Mouse (Mus musculus) megakaryocyte-erythroid progenitor cell, adult 5-6 weeks (primary cell): ENCODE data around the gene Zfp422. TPM values are rescaled to one million over a fixed set of nuclear protein-coding genes. Genes with fewer than 3 reads are reported as not detected.

ENCODE experiments used
- ATAC-seq: replicated peaks from 2 replicates; pipeline ENCODE4 v1.8.0; 2016; ENCODE audit warnings: mild to moderate bottlenecking, inconsistent platforms; ENCODE audit not compliant: severe bottlenecking, poor library complexity, low FRiP score, low TSS enrichment
- total RNA-seq, 2 experiments: library from RNA; stranded (forward) in 1 of 2; stranded (reverse) in 1 of 2; fragments of 200-1000, 215-1000 nt in 1 of 2; fragments of >200 nt in 1 of 2; fragmentation: Nextera tagmentation in 1 of 2; gene quantifications; 2 replicates each; pipeline ENCODE4 v1.2.3; 2014 to 2017

Zfp422 gene
- total RNA-seq (2014; fragmentation: Nextera tagmentation) (32.6 and 36.2 TPM in 2 replicates), total RNA-seq (2017) (21.2 and 40.2 TPM in 2 replicates)

DNA sequence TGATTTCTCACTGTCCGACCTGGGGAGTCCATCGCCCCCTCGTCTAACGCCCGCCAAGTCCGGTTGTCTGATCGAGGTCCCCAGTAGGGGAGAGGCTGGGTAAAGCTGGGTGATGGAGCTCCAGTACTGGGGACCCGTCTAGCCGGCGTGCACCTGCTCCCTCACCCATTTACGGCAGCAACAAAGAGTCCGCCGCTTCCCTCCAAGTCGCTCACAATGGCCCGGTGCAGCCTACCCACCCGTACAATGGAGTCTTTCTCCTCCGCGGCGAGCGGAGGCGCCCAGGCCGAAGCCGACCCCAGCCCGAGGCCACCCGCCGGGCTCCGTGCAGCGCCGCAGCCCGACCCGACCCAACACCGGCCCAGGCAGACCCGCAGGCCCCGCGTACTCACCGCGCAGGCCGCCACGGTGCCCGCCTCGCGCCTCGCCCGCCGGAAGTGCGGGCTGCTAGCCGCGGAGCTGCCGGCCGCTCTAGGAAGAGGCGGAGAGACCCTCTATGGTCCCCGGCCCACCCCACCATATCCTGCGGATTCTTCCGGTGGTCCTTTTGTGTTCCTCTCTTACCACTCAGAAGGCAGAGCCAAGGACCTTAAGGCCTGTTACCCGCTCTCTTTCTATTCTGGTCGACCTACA lies at the start of gene Zfp422:
Zfp422 (minus strand) TSS at position 461 of the 633 bp plus-strand sequence.
- ATAC-seq, result peak; percentile 57

DNA sequence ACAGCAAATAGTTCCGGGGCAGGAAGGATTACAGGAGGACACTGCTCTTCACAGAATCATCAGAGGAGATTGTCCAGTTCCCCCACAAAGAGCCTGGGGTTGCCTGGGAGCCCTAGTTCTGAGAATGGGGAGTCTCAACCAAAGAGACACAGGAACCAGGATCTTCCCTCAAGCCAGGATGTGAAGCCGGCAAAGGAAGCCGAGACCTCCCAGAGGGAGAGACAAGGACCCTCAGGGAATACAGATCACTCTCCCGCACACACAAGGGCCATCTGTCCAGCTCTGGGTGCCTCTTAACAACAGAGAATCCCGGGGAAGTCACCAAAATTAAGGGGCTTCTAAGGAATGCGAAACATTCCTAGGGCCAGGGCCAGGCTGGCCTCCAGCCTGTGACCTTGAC lies 48.5 kb upstream of the Zfp422 start:
- no peak for ATAC-seq

DNA sequence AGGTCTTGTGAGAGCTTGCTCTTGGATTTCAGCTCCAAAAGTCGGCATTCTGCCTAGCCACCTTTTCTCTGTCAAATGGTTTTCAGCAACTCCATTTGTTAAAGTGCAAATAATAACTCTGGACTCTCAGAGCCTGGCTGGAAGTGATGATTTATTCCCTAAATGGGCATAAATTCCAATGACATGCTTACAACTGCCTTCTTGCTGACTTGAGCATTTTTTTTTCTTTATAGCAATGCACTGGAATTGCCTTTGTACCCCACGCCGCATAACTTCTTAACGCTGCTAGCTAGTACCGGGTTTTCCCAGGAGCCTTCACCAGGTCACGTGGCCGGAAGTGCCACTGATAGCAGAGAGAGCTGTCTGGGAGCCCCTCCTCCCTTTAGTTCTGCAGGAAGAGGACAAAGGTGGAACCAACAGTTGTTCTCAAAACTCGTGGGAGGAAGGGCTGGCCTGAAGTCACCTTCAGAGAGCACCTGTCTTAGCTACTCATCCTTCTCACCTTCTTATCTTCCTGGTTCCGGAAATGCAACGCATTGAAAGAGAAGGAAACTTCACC lies 47.6 kb upstream of the Zfp422 start:
- ATAC-seq, result no peak

DNA sequence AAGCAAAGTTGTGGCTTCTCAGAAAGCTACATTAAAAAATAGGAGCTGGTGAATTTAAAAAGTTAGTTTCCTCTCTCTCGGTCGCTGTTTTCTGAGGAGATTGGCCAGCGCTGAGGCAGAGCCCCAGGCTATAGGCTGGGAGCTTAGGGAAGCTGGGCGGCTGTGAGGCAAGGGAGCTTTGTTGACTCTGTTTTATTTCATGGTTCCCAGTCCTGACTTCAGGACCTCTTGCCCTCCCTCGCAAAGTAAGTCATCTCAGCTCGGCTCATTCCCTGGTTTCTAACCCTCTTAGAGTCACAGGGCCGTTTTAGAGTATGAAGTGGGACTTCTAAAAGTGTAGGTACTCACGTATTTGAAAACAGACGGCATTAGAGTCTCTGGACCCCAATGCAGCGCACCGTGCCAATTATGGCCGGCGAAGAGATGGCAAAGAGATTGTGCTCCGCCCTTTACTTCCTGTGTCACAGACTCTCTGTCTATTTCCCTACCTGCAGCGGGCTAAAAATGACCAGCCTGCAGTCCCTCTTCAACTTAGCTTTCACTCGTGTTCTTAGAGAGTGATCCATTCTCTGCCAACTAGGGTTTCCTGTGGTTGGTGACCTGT lies 45.6 kb upstream of the Zfp422 start:
- peak; percentile 23 for ATAC-seq

- ATAC-seq, result peak; percentile 75
These were observed 44.9 kb upstream of the Zfp422 start, which contains the start of gene Rassf4 for GRCm38 (mm10) chr6:116673471-116674282. TSS of gene Rassf4 (minus strand) at chr6:116673952.

DNA sequence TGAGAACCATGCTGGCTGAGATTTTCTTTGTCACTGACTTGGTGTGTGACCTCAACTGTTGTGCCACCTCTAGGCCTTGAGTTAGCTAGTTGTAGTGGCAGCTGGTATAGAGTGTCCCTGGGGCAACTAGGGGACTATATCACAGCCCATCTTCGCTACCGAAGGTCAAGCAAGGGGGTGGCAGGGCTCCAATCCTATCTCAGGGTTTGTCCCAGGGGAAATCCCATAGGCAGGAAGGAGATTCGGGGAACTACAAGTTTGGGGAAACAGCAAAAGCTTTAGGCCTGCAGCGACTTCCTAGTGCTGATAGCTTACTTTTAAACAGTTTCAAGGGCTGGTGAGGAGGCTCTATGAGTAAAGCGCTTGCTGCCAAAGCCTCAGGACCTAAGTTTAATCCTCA lies 43.5 kb upstream of the Zfp422 start:
- ATAC-seq, result no peak

GRCm38 (mm10) chr6:116671768-116672167 lies 43.0 kb upstream of the Zfp422 start:
- no peak for ATAC-seq

GRCm38 (mm10) chr6:116671031-116671430 lies 42.2 kb upstream of the Zfp422 start:
- no peak for ATAC-seq

DNA sequence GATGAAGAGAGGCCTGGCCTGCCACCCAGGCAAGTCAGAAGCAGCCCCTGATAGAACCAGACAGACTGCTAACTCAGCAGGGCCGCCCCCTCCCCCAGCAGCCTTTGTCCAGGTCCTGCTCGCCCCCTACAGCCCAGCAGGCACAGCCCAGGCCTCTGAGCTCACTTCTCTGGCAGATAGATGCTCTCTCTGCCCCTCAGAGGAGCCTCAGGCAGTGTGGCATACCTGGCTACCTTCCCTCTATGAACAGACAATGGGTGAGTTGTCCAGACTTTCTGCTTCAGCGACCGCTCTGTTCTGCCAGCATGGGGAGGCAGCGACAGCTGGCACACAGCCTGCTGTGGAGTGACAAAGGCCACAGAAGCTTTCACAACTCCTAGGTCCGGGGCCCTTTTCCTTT lies 41.3 kb upstream of the Zfp422 start:
- no peak for ATAC-seq

DNA sequence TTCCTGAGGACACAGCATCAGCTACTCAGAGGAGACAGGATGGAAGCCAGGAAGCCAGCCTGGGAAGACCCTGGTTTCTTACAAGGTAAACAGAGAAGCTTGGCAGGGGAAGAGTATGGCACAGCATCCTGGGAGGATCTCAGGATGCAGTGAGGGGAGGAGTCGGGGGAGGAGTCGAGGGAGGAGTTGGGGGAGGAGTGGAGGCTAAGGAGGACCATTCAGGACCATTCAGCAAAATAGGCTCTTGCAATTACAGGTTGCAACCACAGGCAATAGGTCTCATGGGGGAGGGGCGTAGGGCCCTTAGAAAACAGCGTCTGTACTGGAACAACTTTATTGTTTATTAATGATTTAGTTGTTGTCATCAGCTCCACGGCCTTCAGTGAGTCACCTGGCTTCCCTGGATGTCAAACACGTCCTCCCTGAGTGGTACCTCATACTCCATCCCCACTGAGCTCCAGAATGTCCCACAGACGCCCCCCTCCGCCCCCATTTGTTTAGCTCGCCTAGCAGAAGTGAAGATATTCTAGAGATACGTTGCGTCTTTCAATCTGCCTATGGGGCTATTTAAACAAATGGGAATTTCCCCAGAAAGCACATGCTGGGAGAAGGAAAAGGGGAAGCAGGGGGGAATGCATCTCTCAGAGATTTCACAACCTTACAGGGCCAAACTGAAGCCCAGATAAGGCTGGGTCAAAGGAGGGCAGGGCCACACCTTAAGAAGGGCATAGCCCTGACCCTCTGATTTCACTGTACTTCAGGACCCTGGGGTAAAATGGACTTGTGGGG lies 40.1 kb upstream of the Zfp422 start:
- peak; percentile 38 for ATAC-seq

- no peak for ATAC-seq
These were observed 38.6 kb upstream of the Zfp422 start for GRCm38 (mm10) chr6:116667382-116667781.

- ATAC-seq, result no peak
These were observed 38.1 kb upstream of the Zfp422 start for GRCm38 (mm10) chr6:116666892-116667291.

DNA sequence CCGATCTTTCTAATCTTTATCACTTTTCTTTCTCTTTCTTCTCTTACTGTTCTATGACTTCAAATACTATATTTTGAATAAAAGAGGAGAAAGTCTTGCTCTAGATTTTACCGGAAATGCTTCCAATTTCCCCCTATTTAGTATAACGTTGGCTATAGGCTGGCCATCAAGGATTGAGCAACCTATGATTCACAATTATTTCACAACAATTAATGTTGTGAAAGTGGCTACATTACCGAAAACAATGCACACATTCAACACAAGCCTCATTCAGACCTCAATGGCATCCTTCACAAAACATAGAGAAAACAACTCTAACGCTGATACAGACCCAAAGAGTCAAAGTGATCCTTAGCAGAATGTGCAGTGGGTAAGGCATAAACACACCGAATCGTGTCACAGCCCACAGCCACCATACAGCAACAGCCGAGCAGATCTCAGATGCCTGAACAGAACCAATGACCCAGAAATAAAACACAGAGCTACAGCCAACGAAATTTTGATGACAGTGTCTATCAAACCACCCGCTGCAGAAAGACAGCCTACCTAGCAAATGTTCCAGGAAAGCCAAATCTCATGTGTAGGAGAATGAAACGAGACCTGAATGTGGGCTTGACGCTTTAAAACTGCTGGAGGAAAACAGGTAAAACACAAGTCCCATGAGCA lies 37.4 kb upstream of the Zfp422 start:
- no peak for ATAC-seq

DNA sequence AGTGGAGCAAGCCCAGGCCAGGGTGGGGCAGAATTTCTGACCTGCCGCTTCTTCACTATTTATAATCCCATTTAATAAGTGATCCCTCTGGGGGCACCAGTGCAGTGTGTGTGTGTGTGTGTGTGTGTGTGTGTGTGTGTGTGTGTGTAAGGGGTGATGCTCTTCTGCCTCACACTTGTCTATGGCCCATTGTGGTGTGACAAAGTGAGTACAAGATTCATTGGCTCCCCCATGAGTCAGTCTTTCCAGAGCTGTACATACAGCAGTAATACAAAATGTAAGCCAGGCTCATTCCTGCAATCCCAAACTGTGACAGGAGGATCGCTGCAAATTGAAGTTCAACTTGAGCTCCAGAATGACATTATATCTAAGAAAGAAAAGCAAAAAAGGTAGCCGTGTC lies 36.0 kb upstream of the Zfp422 start:
- ATAC-seq, result no peak

GRCm38 (mm10) chr6:116664031-116664430 lies 35.2 kb upstream of the Zfp422 start:
- ATAC-seq, result no peak

GRCm38 (mm10) chr6:116663364-116663763 lies 34.6 kb upstream of the Zfp422 start:
- no peak for ATAC-seq

DNA sequence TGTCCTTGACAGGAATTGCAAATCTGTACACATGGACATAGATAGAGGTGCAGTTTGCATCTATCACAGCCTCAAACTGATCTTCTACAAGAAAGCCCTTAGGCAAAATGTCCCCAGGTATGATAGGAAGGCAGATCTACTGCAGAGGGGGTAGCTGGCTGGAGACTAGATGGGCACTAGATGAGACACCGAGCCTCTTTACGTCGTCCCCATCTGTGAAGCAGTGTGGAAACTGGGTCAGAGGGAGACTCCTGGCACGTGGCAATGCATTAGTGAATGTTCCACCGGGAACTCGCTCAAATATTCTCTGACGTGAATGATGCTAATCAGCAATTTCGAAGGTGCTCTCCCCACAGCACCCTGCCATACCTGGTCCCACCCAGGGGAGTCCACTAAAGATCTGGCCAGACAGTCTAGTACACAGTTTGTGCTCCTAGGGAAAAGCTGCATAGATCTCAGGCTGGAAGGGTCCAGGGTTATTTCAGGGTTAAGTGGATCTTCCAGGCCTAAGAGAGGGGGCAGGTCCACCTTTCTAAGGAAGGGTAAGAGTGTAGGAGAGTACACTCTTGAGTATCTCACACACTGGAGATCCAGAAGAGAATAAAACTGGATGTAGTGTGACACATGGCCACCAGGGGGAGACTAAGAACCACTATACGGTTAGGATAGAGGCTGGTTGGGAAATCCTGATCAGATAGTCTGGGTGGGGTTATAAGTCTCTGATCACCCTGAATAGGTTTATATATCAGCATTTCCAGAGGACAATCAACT lies 25.1 kb upstream of the Zfp422 start:
- peak; percentile 74 for ATAC-seq

- no peak for ATAC-seq
These were observed 24.4 kb upstream of the Zfp422 start for GRCm38 (mm10) chr6:116653191-116653590.
